Mouse (Mus musculus) heart, embryonic 14.5 days (tissue): Measurements from ENCODE around the gene Ppp1r1b. TPM values are rescaled to one million over a fixed set of nuclear protein-coding genes. Genes with fewer than 3 reads are reported as not detected.

Experiments used
- ATAC-seq: fragments of 200-750 bp; cut with Nextera tagmentation; 2 replicates; pipeline ENCODE4 v1.8.0; 2017; ENCODE audit warnings: low read depth, moderate TSS enrichment; ENCODE audit not compliant: insufficient number of reproducible peaks, insufficient read depth, low FRiP score
- H3K27ac ChIP-seq, 2 experiments: fragments of 200-500 bp in 1 of 2; fragments of 300-500 bp in 1 of 2; sonication (generic) in 1 of 2; replicated peaks in 1 of 2; 2 replicates each; pipeline ENCODE4 v1.5.1; 2012 to 2014; ENCODE audit warnings: low read depth in 2 of 2, low read length in 2 of 2, control low read depth in 1 of 2, mild to moderate bottlenecking in 1 of 2, mixed read lengths in 1 of 2; ENCODE audit not compliant: control insufficient read depth in 1 of 2, insufficient read depth in 1 of 2
- H3K27me3 ChIP-seq: fragments of 300-500 bp; sonication (generic); 2 replicates; pipeline ENCODE4 v1.6.1; 2014; ENCODE audit warnings: mild to moderate bottlenecking, low read length, control low read depth; ENCODE audit not compliant: control insufficient read depth, insufficient read depth
- H3K36me3 ChIP-seq: fragments of 300-500 bp; sonication (generic); 2 replicates; pipeline ENCODE4 v1.6.1; 2014; ENCODE audit warnings: mild to moderate bottlenecking, control low read depth, low read length, mixed read lengths; ENCODE audit not compliant: control insufficient read depth, insufficient read depth
- H3K4me1 ChIP-seq, 2 experiments: fragments of 200-500 bp in 1 of 2; fragments of 300-500 bp in 1 of 2; sonication (generic) in 1 of 2; 2 replicates each; pipeline ENCODE4 v1.6.1; 2012 to 2014; ENCODE audit warnings: low read length in 2 of 2, control low read depth in 1 of 2, mixed read lengths in 1 of 2; ENCODE audit not compliant: control insufficient read depth in 2 of 2, insufficient read depth in 2 of 2
- H3K4me2 ChIP-seq: fragments of 300-500 bp; sonication (generic); 2 replicates; pipeline ENCODE4 v1.6.1; 2014; ENCODE audit warnings: mild to moderate bottlenecking, low read length
- H3K4me3 ChIP-seq, 2 experiments: fragments of 200-500 bp in 1 of 2; fragments of 300-500 bp in 1 of 2; sonication (generic) in 1 of 2; 2 replicates each; pipeline ENCODE4 v1.5.1; 2012 to 2014; ENCODE audit warnings: low read length in 2 of 2, mild to moderate bottlenecking in 2 of 2, control low read depth in 1 of 2, low read depth in 1 of 2, moderate library complexity in 1 of 2; ENCODE audit not compliant: control insufficient read depth in 1 of 2, insufficient read depth in 1 of 2
- H3K9ac ChIP-seq: fragments of 300-500 bp; sonication (generic); 2 replicates; pipeline ENCODE4 v1.6.1; 2014; ENCODE audit warnings: mild to moderate bottlenecking, low read length
- H3K9me3 ChIP-seq: fragments of 300-500 bp; sonication (generic); 2 replicates; pipeline ENCODE4 v1.6.1; 2016; ENCODE audit warnings: low read length, control low read depth; ENCODE audit not compliant: control insufficient read depth
- WGBS: fragments of 180-500 bp; shearing (Covaris S2); extraction: QIAGEN DNeasy Blood & Tissue Kit; methylation state at CpG from one replicate; pipeline ENCODE4 v1.1.7; 2014; 5-methylcytosine and 5-hydroxymethylcytosine counted together
- polyA plus RNA-seq: library from polyadenylated mRNA; unstranded; fragments of >200 nt; fragmentation: Nextera tagmentation; extraction: Ambion mirVana; gene quantifications from 2 replicates; pipeline ENCODE4 v1.2.1, GENCODE M21; 2014

Gene Ppp1r1b
- polyA plus RNA-seq, 1 experiment from 2014 or later: 42.2 TPM

DNA sequence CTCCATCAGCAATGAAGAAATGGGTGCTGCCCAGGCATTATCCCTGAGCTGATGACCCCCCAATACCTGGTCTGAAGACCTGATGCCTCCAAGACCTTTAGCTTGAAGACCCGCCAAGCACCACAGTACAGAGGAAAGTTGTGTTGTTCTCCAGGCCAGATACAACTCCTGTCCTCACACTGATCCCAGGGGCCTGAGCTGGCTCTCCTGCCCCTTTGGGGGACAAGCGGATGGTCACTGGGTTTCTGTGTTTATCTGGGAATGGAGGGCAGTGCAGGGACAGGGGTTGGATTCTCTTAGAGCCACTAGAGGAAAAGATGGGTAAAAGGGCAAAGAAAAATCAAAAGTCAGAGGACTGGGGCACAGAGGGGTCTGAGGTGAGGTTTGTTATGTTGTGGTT lies 28.3 kb upstream of the Ppp1r1b start:
- no peaks in the 10 kb centered on the region for H3K9me3 ChIP-seq
- WGBS: 11% methylated on average over 2 of the region's 2 CpGs
- H3K36me3 ChIP-seq: no peaks in the 10 kb centered on the region

DNA sequence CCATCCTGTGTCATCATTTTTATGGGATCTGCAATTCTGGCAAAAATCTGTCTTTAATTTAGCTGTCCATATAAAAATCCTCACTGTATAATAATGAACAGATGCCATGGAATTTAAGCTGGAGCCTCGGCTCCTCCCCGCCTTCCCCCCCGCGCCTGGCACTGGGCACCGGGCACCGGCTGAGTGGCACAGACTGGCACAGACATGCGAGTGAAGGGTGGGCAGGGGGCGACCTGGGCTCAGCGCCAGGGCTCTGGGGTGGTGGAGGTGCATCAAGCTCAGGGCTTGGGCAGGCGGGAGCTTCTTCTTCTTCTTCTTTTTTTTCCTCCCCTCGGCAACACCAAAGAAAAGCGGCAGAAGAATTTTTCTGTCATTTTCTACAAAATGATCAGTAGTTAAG lies 27.8 kb upstream of the Ppp1r1b start:
- Histone ChIP-seq H3K4me1 (no peaks in the 10 kb centered on the region), H3K27me3 (peaks cover 100% of the 10 kb centered on the region)

More for the DNA sequence above, 28.3 kb upstream of the Ppp1r1b start:
- Histone ChIP-seq H3K27ac (no peak overlapping the region), H3K9ac (no peak overlapping the region), H3K27me3 (peaks cover 100% of the 10 kb centered on the region), H3K4me2 (no peak overlapping the region), H3K4me3 (no peak overlapping the region), H3K4me1 (no peaks in the 10 kb centered on the region)
- ATAC-seq: no peak

DNA sequence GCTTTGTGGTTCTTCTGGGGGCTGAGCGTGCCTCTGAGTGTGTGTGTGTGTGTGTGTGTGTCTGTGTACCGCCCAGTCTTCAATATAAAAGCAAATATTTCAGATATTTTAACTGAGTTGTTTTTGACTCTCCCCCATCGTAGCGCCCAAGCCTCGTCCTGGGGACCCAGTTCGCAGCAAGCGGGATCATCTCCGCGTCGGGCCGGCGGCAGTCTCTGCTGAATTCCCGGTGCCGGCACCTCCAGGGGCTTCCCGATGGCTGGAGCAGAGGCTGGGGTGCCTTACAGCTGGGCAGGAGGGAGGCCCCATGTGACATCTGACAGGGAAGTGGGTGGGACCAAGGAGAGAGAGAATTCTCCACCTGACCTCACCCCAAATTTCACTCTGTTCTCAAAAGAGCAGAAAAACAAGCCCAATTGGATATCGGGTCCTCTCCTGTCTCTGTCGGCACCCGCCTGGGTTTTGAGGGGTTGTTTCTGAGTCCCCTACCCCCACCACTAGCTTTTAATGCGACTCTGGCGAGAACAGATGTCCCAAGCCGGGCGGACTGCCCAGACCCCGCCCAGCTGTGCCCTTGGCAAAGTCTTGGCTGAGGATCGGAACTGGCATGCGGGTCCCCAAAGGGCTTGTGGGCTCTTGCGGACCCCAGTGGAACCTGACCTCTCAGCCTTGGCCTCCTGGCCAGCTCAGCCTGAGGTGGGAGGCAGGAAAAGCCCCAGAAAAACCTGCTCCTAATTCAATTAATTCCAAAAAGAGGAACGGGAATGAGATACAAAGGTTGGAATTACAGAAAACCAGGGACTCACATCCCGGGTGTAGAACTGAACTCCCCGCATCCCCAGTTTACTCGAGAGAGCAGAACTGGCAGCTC lies 27.2 kb upstream of the Ppp1r1b start:
- peaks cover 100% of the 10 kb centered on the region for H3K27me3 ChIP-seq
- H3K4me1 ChIP-seq: no peaks in the 10 kb centered on the region
- no peaks in the 10 kb centered on the region for H3K36me3 ChIP-seq
- H3K27ac ChIP-seq: no peak overlapping the region
- H3K9ac ChIP-seq: no peak overlapping the region
- no peak overlapping the region for H3K4me3 ChIP-seq
- ATAC-seq: no peak
- H3K4me2 ChIP-seq: no peak overlapping the region
- no peaks in the 10 kb centered on the region for H3K9me3 ChIP-seq
- 2% methylated on average over 30 of the region's 30 CpGs for WGBS

More for the DNA sequence above, 27.8 kb upstream of the Ppp1r1b start:
- no peaks in the 10 kb centered on the region for H3K9me3 ChIP-seq
- no peak overlapping the region for H3K27ac ChIP-seq
- H3K36me3 ChIP-seq: no peaks in the 10 kb centered on the region
- H3K4me3 ChIP-seq: no peak overlapping the region
- no peak for ATAC-seq
- H3K9ac ChIP-seq: no peak overlapping the region
- WGBS: 14% methylated on average over 12 of the region's 12 CpGs
- no peak overlapping the region for H3K4me2 ChIP-seq

DNA sequence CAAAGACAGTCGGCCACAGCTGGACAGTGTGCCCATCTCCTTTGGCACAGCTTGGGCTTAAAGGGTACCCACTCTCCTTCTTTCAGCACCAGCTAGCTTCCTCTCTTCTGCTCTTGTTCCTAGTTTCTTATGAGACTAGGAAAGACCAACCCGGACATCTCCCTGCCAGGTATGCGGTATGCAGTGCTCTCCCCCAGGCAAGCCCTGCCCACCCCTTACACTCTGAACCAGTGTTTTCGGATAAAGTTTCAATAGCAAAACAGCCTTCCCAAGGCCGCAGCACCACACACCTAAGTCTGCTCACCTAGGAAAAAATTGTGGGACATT lies 26.6 kb upstream of the Ppp1r1b start:
- Histone ChIP-seq H3K4me2 (no peak overlapping the region), H3K27me3 (peaks cover 100% of the 10 kb centered on the region), H3K27ac (no peak overlapping the region), H3K36me3 (no peaks in the 10 kb centered on the region), H3K9me3 (no peaks in the 10 kb centered on the region), H3K9ac (no peak overlapping the region), H3K4me3 (no peak overlapping the region), H3K4me1 (no peaks in the 10 kb centered on the region)
- WGBS: 9% methylated on average over 5 of the region's 5 CpGs
- no peak for ATAC-seq

DNA sequence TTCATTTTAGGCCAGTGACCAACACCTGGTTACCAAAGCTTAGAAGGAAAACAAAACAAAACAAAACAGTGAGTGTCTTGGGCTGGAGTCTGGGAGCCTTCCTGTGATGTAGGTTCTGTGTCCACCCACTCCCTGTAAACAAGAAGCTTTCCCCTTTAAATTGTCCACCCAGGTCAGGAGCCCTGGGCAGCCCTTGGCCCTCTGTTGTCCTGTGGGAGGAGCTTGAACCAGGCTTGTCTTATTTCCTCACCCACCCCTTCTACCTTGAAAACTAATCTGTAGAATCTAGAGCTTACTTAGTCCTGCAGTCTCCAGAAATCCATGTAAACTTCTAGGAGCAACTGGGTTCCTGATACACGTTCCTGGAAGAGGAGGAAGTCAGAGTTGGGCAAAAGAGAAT lies 26.0 kb upstream of the Ppp1r1b start:
- WGBS: 7% methylated on average over 1 of the region's 1 CpGs

DNA sequence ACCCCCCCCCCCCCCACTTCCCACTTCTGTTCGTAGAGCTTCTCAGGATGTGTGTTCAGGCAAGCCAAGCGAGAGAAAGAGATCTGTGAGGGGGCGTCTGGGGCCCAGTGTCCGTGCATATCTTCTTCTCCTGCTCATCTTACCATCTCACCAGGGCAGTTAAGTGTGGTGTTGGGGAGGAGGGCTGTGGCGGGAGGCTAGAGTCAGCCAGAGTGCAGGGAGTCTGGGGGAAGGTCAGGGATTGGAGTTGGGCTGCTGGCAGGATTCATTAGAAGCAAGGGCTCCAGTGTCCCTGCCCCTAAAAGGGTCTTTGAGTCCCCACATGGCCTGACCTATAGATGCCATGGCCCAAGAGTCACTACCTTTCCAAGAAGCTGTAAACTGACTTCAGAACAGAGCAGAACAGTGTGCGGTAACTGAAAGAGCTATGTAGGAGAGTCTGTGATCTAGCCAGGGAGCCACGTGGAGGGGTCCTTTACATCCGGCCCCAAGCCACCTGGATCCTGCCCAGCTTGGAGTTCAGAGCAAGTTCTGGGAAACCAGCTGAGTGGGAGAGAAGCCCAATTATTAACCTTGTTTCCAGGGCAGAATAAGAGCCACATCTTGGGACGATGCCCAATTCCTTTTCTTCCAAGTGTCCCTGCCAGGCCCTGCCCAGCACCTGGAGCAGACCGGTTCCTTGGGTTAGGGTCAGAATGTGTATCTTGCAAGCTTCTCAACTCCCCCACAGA lies 24.9 kb upstream of the Ppp1r1b start:
- H3K9ac ChIP-seq: no peak overlapping the region
- H3K36me3 ChIP-seq: no peaks in the 10 kb centered on the region
- 5% methylated on average over 10 of the region's 10 CpGs for WGBS
- H3K4me3 ChIP-seq: no peak overlapping the region
- no peaks in the 10 kb centered on the region for H3K9me3 ChIP-seq
- peaks cover 100% of the 10 kb centered on the region for H3K27me3 ChIP-seq
- no peak overlapping the region for H3K4me2 ChIP-seq
- no peak for ATAC-seq
- H3K4me1 ChIP-seq: peaks cover 3 to 13% of the 10 kb centered on the region in 2 experiments; a peak in 3 of 4 replicates
- no peak overlapping the region for H3K27ac ChIP-seq

More for the DNA sequence above, 26.0 kb upstream of the Ppp1r1b start:
- Histone ChIP-seq H3K27me3 (peaks cover 100% of the 10 kb centered on the region), H3K4me2 (no peak overlapping the region), H3K36me3 (no peaks in the 10 kb centered on the region), H3K9ac (no peak overlapping the region), H3K4me1 (peaks cover 0 to 1% of the 10 kb centered on the region in 2 experiments; a peak in 1 of 4 replicates), H3K9me3 (no peaks in the 10 kb centered on the region), H3K4me3 (no peak overlapping the region), H3K27ac (no peak overlapping the region)
- no peak for ATAC-seq

DNA sequence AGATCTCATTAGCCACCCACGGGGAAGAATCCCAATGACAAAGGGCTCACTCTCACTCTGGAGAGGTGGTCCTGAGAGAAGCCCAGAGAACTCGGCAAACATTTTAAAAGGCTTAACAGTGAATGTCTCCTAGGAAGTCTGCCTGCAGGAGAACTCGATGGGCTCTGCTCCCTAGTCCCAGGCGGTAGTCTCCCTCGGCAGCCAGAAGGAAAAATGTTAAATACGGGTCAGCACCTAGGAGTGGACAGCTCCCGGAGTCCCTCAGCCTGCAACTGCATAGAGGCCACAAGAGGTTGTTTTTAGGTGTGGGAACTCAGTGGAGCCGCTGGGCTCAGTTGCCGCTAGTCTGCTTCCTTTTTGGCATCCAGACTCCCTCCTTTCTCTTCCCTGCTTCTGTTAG lies 24.3 kb upstream of the Ppp1r1b start:
- Histone ChIP-seq H3K9ac (no peak overlapping the region), H3K36me3 (no peaks in the 10 kb centered on the region), H3K4me3 (no peak overlapping the region), H3K9me3 (no peaks in the 10 kb centered on the region), H3K4me1 (peaks cover 3 to 18% of the 10 kb centered on the region in 2 experiments; a peak in 3 of 4 replicates), H3K27ac (no peak overlapping the region), H3K4me2 (no peak overlapping the region), H3K27me3 (peaks cover 100% of the 10 kb centered on the region)
- ATAC-seq: no peak
- 2% methylated on average over 9 of the region's 9 CpGs for WGBS
